Mouse (Mus musculus) embryonic facial prominence, embryonic 14.5 days (tissue): ENCODE results near the gene Saxo1. TPM values are rescaled to one million over a fixed set of nuclear protein-coding genes. Genes with fewer than 3 reads are reported as not detected.

ENCODE experiments used
- ATAC-seq: fragments of 200-750 bp; cut with Nextera tagmentation; 2 replicates; pipeline ENCODE4 v1.8.0; 2017; ENCODE audit warnings: low read depth, moderate number of reproducible peaks, moderate TSS enrichment
- DNase-seq: peaks from one replicate; pipeline ENCODE4 v3.0.0-alpha.2; 2015; ENCODE audit warnings: low spot score
- H3K27ac ChIP-seq: fragments of 300-500 bp; sonication (generic); replicated peaks from 2 replicates; pipeline ENCODE4 v1.5.1; 2014; ENCODE audit warnings: low read depth, mild to moderate bottlenecking, low read length, moderate library complexity
- H3K27me3 ChIP-seq: fragments of 300-500 bp; sonication (generic); replicated peaks from 2 replicates; pipeline ENCODE4 v1.6.1; 2014; ENCODE audit warnings: low read length; ENCODE audit not compliant: control insufficient read depth, insufficient read depth
- H3K36me3 ChIP-seq: fragments of 300-500 bp; sonication (generic); 2 replicates; pipeline ENCODE4 v1.6.1; 2014; ENCODE audit warnings: low read length, mixed read lengths; ENCODE audit not compliant: control insufficient read depth, insufficient read depth
- H3K4me1 ChIP-seq: fragments of 300-500 bp; sonication (generic); 2 replicates; pipeline ENCODE4 v1.6.1; 2014; ENCODE audit warnings: antibody characterized with exemption, low read length; ENCODE audit not compliant: control insufficient read depth, insufficient read depth
- H3K4me2 ChIP-seq: fragments of 300-500 bp; sonication (generic); 2 replicates; pipeline ENCODE4 v1.6.1; 2014; ENCODE audit warnings: low read depth, mild to moderate bottlenecking, low read length, moderate library complexity, mixed read lengths
- H3K4me3 ChIP-seq: fragments of 300-500 bp; sonication (generic); 2 replicates; pipeline ENCODE4 v1.5.1; 2014; ENCODE audit warnings: low read depth, mild to moderate bottlenecking, low read length
- H3K9ac ChIP-seq: fragments of 300-500 bp; sonication (generic); 2 replicates; pipeline ENCODE4 v1.6.1; 2014; ENCODE audit warnings: low read depth, mild to moderate bottlenecking, low read length, moderate library complexity, mixed read lengths
- H3K9me3 ChIP-seq: fragments of 300-500 bp; sonication (generic); 2 replicates; pipeline ENCODE4 v1.6.1; 2016; ENCODE audit warnings: low read length; ENCODE audit not compliant: control insufficient read depth
- WGBS: fragments of 180-500 bp; shearing (Covaris S2); extraction: QIAGEN DNeasy Blood & Tissue Kit; methylation state at CpG from one replicate; pipeline ENCODE4 v1.1.7; 2014; 5-methylcytosine and 5-hydroxymethylcytosine counted together
- polyA plus RNA-seq: library from polyadenylated mRNA; unstranded; fragments of >200 nt; fragmentation: Nextera tagmentation; extraction: Ambion mirVana; gene quantifications from 2 replicates; pipeline ENCODE4 v1.2.1, GENCODE M21; 2014

The Saxo1 gene
- polyA plus RNA-seq, 1 experiment from 2014 or later = 0.10 TPM

- Histone ChIP-seq H3K4me3 (no peak overlapping the region), H3K9me3 (no peaks in the 10 kb centered on the region), H3K27ac (no peak overlapping the region), H3K9ac (no peak overlapping the region), H3K4me2 (no peak overlapping the region), H3K36me3 (no peaks in the 10 kb centered on the region), H3K4me1 (peaks cover 8% of the 10 kb centered on the region; the same call in 1 of the 2 replicates), H3K27me3 (no peaks in the 10 kb centered on the region)
- DNase-seq (peak; percentile 56), ATAC-seq (no peak)
- 34% methylated on average over 8 of the region's 8 CpGs for WGBS
These were observed 74.4 kb downstream of the Saxo1 start for GRCm38 (mm10) chr4:86483686-86484085.

DNA sequence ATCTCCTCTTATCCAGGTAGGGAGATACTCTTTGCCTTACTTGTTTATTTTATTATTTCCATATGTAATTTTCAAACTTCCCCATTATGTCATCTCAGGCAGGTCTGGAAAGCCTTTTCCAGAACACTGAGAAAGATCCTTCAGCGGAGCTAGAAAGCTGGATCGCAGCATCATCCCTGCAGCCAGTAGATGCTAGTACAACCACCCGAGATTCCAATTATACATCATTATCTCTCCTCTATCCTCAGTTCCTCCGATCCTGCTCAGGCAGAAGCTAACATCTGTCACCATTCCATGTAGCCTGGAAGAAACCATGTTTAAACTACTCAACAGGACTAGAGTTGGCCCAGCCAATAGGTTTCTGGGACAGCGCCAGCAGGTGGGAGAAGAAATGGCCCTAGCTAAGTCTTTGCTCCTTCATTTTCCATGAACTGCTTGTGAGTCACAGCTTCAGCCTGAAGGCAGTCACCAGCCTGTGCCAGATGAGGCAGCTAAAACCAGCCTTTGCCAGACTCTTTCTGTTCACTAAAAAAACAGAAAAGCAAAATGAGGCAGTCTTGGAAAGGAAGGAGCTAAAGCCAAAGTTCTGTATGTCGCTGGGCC is 75.0 kb downstream of the Saxo1 start:
- Histone ChIP-seq H3K4me3 (no peak overlapping the region), H3K4me2 (no peak overlapping the region), H3K27ac (no peak overlapping the region), H3K36me3 (no peaks in the 10 kb centered on the region), H3K9me3 (no peaks in the 10 kb centered on the region), H3K9ac (no peak overlapping the region), H3K27me3 (no peaks in the 10 kb centered on the region), H3K4me1 (peaks cover 8% of the 10 kb centered on the region; the same call in 1 of the 2 replicates)
- DNase-seq (peak; percentile 29), ATAC-seq (no peak)
- 78% methylated on average over 6 of the region's 6 CpGs for WGBS

- no peak overlapping the region for H3K4me2 ChIP-seq
- H3K4me3 ChIP-seq = no peak overlapping the region
- DNase-seq (peak; percentile 28), ATAC-seq (no peak)
- no peaks in the 10 kb centered on the region for H3K36me3 ChIP-seq
- no peaks in the 10 kb centered on the region for H3K27me3 ChIP-seq
- H3K9ac ChIP-seq = no peak overlapping the region
- peaks cover 8% of the 10 kb centered on the region; the same call in 1 of the 2 replicates for H3K4me1 ChIP-seq
- H3K9me3 ChIP-seq = no peaks in the 10 kb centered on the region
- no peak overlapping the region for H3K27ac ChIP-seq
- WGBS = 75% methylated on average over 3 of the region's 3 CpGs
These were observed 77.2 kb downstream of the Saxo1 start for GRCm38 (mm10) chr4:86480891-86481290.

GRCm38 (mm10) chr4:86464808-86465207 is 93.3 kb downstream of the Saxo1 start:
- DNase-seq = peak; percentile 4
- WGBS = 39% methylated on average over 5 of the region's 5 CpGs
- 0 out of 2 replicates have a peak, but pooled peaks cover 2% of the 10 kb centered on the region for H3K4me1 ChIP-seq
- H3K9me3 ChIP-seq = no peaks in the 10 kb centered on the region
- H3K4me3 ChIP-seq = no peak overlapping the region
- no peak overlapping the region for H3K27ac ChIP-seq
- no peak overlapping the region for H3K9ac ChIP-seq
- no peak for ATAC-seq
- H3K4me2 ChIP-seq = no peak overlapping the region
- no peaks in the 10 kb centered on the region for H3K27me3 ChIP-seq
- no peaks in the 10 kb centered on the region for H3K36me3 ChIP-seq

GRCm38 (mm10) chr4:86450468-86450867 is 107.7 kb downstream of the Saxo1 start:
- DNase-seq (no peak), ATAC-seq (no peak)
- Histone ChIP-seq H3K4me3 (no peak overlapping the region), H3K9ac (no peak overlapping the region), H3K4me1 (no peaks in the 10 kb centered on the region), H3K36me3 (no peaks in the 10 kb centered on the region), H3K27me3 (no peaks in the 10 kb centered on the region), H3K4me2 (no peak overlapping the region), H3K9me3 (no peaks in the 10 kb centered on the region), H3K27ac (no peak overlapping the region)
- WGBS = 89% methylated on average over 3 of the region's 3 CpGs

GRCm38 (mm10) chr4:86436336-86436735 is 121.8 kb downstream of the Saxo1 start:
- Histone ChIP-seq H3K4me1 (no peaks in the 10 kb centered on the region), H3K4me3 (no peak overlapping the region), H3K9me3 (no peaks in the 10 kb centered on the region), H3K4me2 (no peak overlapping the region), H3K36me3 (no peaks in the 10 kb centered on the region), H3K27me3 (no peaks in the 10 kb centered on the region), H3K9ac (no peak overlapping the region), H3K27ac (no peak overlapping the region)
- 80% methylated on average over 3 of the region's 3 CpGs for WGBS
- no peak for ATAC-seq
- DNase-seq = no peak

GRCm38 (mm10) chr4:86435631-86436030 is 122.5 kb downstream of the Saxo1 start:
- Histone ChIP-seq H3K27me3 (no peaks in the 10 kb centered on the region), H3K4me2 (no peak overlapping the region), H3K4me1 (no peaks in the 10 kb centered on the region), H3K9me3 (no peaks in the 10 kb centered on the region), H3K4me3 (no peak overlapping the region), H3K9ac (no peak overlapping the region), H3K27ac (no peak overlapping the region), H3K36me3 (no peaks in the 10 kb centered on the region)
- no peak for DNase-seq
- 88% methylated on average over 3 of the region's 3 CpGs for WGBS
- no peak for ATAC-seq

- Histone ChIP-seq H3K36me3 (peaks cover 46% of the 10 kb centered on the region), H3K4me2 (no peak overlapping the region), H3K4me1 (no peaks in the 10 kb centered on the region), H3K27ac (no peak overlapping the region), H3K9ac (no peak overlapping the region), H3K4me3 (no peak overlapping the region), H3K27me3 (no peaks in the 10 kb centered on the region), H3K9me3 (no peaks in the 10 kb centered on the region)
- 89% methylated on average over 6 of the region's 6 CpGs for WGBS
- DNase-seq (no peak), ATAC-seq (no peak)
These were observed 129.9 kb downstream of the Saxo1 start for GRCm38 (mm10) chr4:86428091-86428745.

DNA sequence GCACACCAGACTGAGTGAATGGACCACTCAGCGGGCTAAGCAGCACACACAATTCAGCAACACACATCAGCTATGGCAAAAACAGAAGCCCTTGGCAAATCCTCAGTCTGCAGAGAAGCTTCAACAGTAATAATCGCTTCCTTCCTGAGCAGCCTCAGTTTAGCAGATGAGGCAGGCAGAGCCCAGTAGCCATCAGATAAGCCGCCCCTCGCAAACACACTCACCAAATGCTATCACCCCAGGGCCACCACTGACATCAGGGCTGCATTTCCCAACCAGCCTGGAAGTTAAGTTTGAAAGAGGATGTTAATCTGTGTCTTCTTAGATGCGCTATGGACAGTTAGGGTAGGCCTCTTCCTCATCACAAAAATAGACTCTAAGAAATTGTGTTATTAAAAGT is 130.8 kb downstream of the Saxo1 start:
- no peaks in the 10 kb centered on the region for H3K4me1 ChIP-seq
- ATAC-seq (no peak), DNase-seq (no peak)
- no peak overlapping the region for H3K4me3 ChIP-seq
- H3K4me2 ChIP-seq = no peak overlapping the region
- 70% methylated on average over 5 of the region's 5 CpGs for WGBS
- no peak overlapping the region for H3K27ac ChIP-seq
- no peaks in the 10 kb centered on the region for H3K9me3 ChIP-seq
- H3K27me3 ChIP-seq = no peaks in the 10 kb centered on the region
- peaks cover 49% of the 10 kb centered on the region for H3K36me3 ChIP-seq
- no peak overlapping the region for H3K9ac ChIP-seq
